Mouse (Mus musculus) erythroblast, embryonic 14.5 days (primary cell): ENCODE measurements at regions not wholly inside any gene's neighbourhood (a gene's known extent, or its start where the extent isn't known, plus 50 kb on each side); places are given as distances from the start of the nearest gene placed in this dataset.

Experiments used
- H3K27me3 ChIP-seq: 2 replicates; pipeline ENCODE4 v1.6.1; 2012; ENCODE audit warnings: inconsistent platforms; ENCODE audit not compliant: control insufficient read depth
- H3K36me3 ChIP-seq: 2 replicates; pipeline ENCODE4 v1.6.1; 2012; ENCODE audit warnings: mild to moderate bottlenecking, inconsistent platforms; ENCODE audit not compliant: control insufficient read depth
- H3K4me1 ChIP-seq: 2 replicates; pipeline ENCODE4 v1.6.1; 2012; ENCODE audit warnings: inconsistent platforms; ENCODE audit not compliant: control insufficient read depth
- H3K4me3 ChIP-seq: replicated peaks from 2 replicates; pipeline ENCODE3; 2012; ENCODE audit warnings: moderate library complexity, mild to moderate bottlenecking, inconsistent platforms
- H3K9me3 ChIP-seq: 2 replicates; pipeline ENCODE4 v1.6.1; 2012; ENCODE audit warnings: low read length, inconsistent platforms, mixed read lengths; ENCODE audit not compliant: control insufficient read depth
- GATA1 ChIP-seq: IDR thresholded peaks from 2 replicates; pipeline ENCODE4 v1.6.1; 2012; ENCODE audit warnings: low read length, inconsistent platforms, mixed read lengths
- TAL1 ChIP-seq: IDR thresholded peaks from 3 replicates; pipeline ENCODE4 v1.6.1; 2012; ENCODE audit warnings: low read length, inconsistent platforms, mixed read lengths

DNA sequence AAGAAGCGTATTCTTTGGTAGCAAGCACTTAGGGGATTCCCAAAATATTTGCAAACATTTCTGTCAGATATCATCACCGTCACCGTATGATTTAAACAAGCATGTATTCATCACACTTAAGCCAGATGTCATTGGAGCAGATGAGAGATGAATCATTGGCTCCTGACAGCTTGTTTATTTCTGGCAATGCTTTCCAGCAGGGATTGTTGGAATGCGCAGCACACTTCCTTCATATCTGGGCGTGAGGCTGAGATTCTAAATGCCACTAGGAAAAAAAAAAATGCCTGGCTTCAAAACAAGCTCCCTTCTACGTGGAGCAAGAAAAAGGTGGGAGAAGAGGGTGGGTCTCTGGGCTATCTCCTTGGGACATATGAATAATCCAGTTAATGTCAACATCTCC is 354.1 kb upstream of the Sash1 start:
- no peaks in the 10 kb centered on the region for H3K36me3 ChIP-seq
- no peaks in the 10 kb centered on the region for H3K9me3 ChIP-seq
- TF ChIP-seq GATA1 (no peak), TAL1 (no peak)
- no peaks in the 10 kb centered on the region for H3K4me1 ChIP-seq
- no peaks in the 10 kb centered on the region for H3K27me3 ChIP-seq
- H3K4me3 ChIP-seq: no peak overlapping the region

GRCm38 (mm10) chr10:9231751-9232150 is 345.9 kb upstream of the Sash1 start:
- H3K27me3 ChIP-seq: no peaks in the 10 kb centered on the region
- no peaks in the 10 kb centered on the region for H3K36me3 ChIP-seq
- TF ChIP-seq GATA1: no peak
- no peak for TF ChIP-seq TAL1
- 0 out of 2 replicates have a peak, but pooled peaks cover 2% of the 10 kb centered on the region for H3K9me3 ChIP-seq
- no peaks in the 10 kb centered on the region for H3K4me1 ChIP-seq
- no peak overlapping the region for H3K4me3 ChIP-seq

DNA sequence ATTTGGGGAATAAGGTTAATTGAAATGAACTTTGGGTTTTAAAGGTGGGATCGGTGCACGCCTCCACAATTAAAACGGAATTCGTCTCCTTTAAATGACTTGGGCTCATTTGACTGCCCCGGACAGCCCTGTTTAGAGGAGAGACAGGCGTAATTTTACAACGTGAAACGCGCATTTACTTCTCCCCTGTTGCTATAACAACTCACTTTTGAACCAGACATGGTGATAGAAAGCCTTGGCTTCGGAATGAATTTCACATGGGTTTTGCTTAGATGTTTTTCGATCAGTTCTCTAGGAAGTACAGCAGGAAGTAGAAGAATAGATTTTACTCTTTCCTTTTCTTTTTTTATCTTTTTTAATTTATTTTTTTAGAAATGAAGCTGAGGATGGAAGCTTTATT is 343.2 kb upstream of the Sash1 start:
- H3K27me3 ChIP-seq: no peaks in the 10 kb centered on the region
- no peak overlapping the region for H3K4me3 ChIP-seq
- H3K4me1 ChIP-seq: no peaks in the 10 kb centered on the region
- TF ChIP-seq GATA1: no peak
- no peak for TF ChIP-seq TAL1
- 0 out of 2 replicates have a peak, but pooled peaks cover 2% of the 10 kb centered on the region for H3K9me3 ChIP-seq
- no peaks in the 10 kb centered on the region for H3K36me3 ChIP-seq

DNA sequence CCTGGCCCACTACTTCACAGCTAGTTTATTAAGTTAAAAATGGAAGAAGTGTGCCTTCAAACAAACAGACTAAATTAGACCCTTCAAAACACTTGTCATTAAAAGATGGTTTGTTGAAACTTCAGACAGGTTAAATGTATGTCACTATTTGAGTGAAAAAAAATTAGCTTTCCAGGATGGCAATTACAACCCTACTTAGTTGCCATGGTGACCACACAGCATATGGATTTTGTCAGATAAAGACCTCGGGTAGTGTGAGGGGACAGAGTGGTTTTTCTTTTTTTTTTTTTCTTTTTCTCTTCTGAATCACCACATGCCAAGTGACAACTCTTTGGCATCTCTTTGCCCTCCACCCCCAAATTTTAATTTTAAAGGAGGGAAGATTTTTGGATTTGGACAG is 341.5 kb upstream of the Sash1 start:
- Histone ChIP-seq H3K36me3 (no peaks in the 10 kb centered on the region), H3K9me3 (0 out of 2 replicates have a peak, but pooled peaks cover 2% of the 10 kb centered on the region)
- TF ChIP-seq TAL1: no peak
- no peak for TF ChIP-seq GATA1

DNA sequence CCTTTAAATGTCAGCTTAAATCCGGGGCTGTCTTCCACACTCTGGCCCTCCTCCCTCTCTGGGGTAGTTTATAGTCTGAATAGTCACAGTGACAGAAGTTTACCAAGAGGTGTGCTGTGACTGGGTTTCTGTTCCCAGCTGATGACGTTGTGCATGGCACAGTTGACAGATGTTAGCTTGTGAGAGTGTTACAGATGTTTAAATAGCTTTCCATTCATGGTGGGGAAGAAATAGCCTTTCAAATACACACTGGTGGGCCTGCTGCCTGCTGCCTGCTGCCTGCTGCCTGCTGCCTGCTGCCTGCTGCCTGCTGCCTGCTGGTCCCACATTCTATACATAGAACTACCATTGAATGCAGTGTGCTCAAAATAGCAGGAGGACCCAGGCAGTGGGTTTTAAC is 324.8 kb upstream of the Sash1 start:
- H3K27me3 ChIP-seq: no peaks in the 10 kb centered on the region
- no peaks in the 10 kb centered on the region for H3K4me1 ChIP-seq
- H3K36me3 ChIP-seq: no peaks in the 10 kb centered on the region
- no peaks in the 10 kb centered on the region for H3K9me3 ChIP-seq
- TF ChIP-seq TAL1: no peak
- TF ChIP-seq GATA1: no peak
- no peak overlapping the region for H3K4me3 ChIP-seq

More for the DNA sequence above, 341.5 kb upstream of the Sash1 start:
- no peaks in the 10 kb centered on the region for H3K27me3 ChIP-seq
- H3K4me3 ChIP-seq: no peak overlapping the region
- H3K4me1 ChIP-seq: no peaks in the 10 kb centered on the region

DNA sequence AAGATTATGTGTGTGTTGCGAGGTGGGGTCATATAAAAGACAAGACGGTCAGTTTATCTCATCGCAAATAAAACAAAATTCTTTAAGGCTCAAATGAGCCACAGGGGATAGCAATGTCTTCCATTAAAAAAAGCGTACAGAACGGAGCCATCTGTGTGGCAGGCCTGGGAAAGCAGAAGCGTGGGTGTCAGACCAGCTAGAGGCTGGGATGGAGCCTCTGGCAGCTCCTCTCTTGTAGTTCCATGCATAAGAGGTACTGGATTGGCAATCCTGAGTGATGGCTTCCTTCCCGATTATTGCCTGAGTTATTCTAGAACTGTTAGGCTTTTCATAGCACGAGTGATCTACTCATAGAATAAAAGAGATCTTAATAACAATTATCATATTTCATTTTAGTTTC is 318.2 kb upstream of the Sash1 start:
- Histone ChIP-seq H3K4me1 (no peaks in the 10 kb centered on the region), H3K36me3 (no peaks in the 10 kb centered on the region), H3K27me3 (no peaks in the 10 kb centered on the region), H3K4me3 (no peak overlapping the region), H3K9me3 (no peaks in the 10 kb centered on the region)
- TF ChIP-seq TAL1: no peak
- no peak for TF ChIP-seq GATA1

GRCm38 (mm10) chr10:9203323-9203722 is 317.5 kb upstream of the Sash1 start:
- Histone ChIP-seq H3K9me3 (no peaks in the 10 kb centered on the region), H3K36me3 (no peaks in the 10 kb centered on the region), H3K4me1 (no peaks in the 10 kb centered on the region), H3K4me3 (no peak overlapping the region), H3K27me3 (no peaks in the 10 kb centered on the region)
- TF ChIP-seq TAL1 (no peak), GATA1 (no peak)

DNA sequence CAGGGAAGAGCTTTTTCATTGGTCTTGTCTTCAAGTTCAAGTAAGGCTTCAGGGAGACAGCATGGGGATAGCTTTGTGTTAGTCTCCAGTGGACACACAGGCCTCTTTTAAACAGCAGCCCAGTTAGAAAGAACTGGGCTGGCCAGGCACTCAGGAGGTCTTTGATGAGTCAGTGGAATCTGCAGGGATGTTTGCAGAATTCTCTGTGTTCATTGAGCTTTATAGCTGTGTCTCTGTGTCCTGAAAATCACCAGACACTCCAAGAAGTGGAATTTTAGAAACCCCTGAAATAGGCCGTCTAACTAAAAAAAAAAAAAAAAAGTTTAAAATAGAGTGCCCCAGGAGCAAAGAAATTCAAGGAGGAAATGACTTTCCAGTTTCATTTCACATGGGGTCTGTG is 317.1 kb upstream of the Sash1 start:
- no peaks in the 10 kb centered on the region for H3K36me3 ChIP-seq
- TF ChIP-seq TAL1 (no peak), GATA1 (no peak)
- H3K4me3 ChIP-seq: no peak overlapping the region
- no peaks in the 10 kb centered on the region for H3K27me3 ChIP-seq
- H3K4me1 ChIP-seq: no peaks in the 10 kb centered on the region
- no peaks in the 10 kb centered on the region for H3K9me3 ChIP-seq

DNA sequence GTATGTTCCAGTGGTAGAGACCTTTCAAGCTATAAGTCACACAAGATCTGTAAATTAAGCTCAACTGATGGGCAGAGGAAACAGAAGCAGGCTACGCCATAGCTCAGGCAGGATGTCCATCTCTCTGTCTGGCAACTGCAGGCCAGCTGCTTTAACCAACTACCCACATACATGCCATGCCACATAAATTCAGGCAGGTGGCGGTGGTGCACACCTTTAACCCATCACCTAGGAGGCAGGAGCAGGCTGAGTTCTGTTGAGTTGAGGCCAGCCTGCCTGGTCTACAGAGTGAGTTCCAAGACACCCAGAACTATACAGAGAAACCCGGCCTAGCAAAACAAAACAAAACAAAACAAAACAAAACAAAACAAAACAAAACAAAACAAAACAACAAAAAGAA is 289.1 kb upstream of the Sash1 start:
- H3K4me3 ChIP-seq: no peak overlapping the region
- H3K36me3 ChIP-seq: no peaks in the 10 kb centered on the region
- TF ChIP-seq GATA1 (no peak), TAL1 (no peak)
- no peaks in the 10 kb centered on the region for H3K9me3 ChIP-seq
- H3K27me3 ChIP-seq: no peaks in the 10 kb centered on the region
- no peaks in the 10 kb centered on the region for H3K4me1 ChIP-seq

- Histone ChIP-seq H3K27me3 (no peaks in the 10 kb centered on the region), H3K4me1 (no peaks in the 10 kb centered on the region), H3K9me3 (no peaks in the 10 kb centered on the region), H3K36me3 (no peaks in the 10 kb centered on the region), H3K4me3 (no peak overlapping the region)
- no peak for TF ChIP-seq TAL1
- no peak for TF ChIP-seq GATA1
Observed at GRCm38 (mm10) chr10:9173509-9173908, 287.6 kb upstream of the Sash1 start.
